Mouse (Mus musculus) urinary bladder, adult 2 months (tissue): ENCODE results near the gene Vps26a. TPM values are rescaled to one million over a fixed set of nuclear protein-coding genes. Genes with fewer than 3 reads are reported as not detected.

Experiments used
- DNase-seq: peaks from one replicate; pipeline ENCODE4 v3.0.0; 2022; ENCODE audit warnings: low spot score
- polyA plus RNA-seq: library from polyadenylated mRNA; depleted of rRNA; stranded (reverse); fragments of >200 nt; gene quantifications from 2 replicates; pipeline ENCODE4 v1.2.3, GENCODE M21; 2012; rRNA removed

The Vps26a gene
- polyA plus RNA-seq: 49.9 and 50.6 TPM in 2 replicates

- DNase-seq: peak; percentile 87
Measured at GRCm38 (mm10) chr10:62486618-62487415, at the start of gene Vps26a. TSS of gene Vps26a (minus strand) at chr10:62486805.

GRCm38 (mm10) chr10:62534509-62534908 is 47.9 kb upstream of the Vps26a start:
- no peak for DNase-seq

GRCm38 (mm10) chr10:62532832-62533231 is 46.2 kb upstream of the Vps26a start:
- no peak for DNase-seq

DNA sequence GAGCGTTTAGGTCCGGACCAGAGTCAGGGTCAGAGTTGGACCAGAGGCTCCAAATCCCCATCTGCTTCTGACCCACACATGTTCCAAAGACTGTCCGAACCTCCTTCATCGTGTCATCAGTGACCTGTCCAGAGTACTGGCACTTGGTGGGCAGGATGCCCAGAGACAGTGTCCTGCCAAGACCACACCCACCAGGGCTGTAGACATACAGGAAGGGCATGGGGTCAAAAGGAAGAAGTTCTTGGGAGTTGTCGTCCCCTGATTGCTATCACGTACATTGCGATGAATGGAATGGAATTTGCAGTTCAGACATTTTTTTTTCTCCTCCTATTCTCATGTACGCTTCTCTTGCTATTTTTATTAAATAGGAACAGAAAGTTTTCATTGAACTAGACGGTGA is 43.6 kb upstream of the Vps26a start:
- no peak for DNase-seq

- DNase-seq: no peak
Measured at GRCm38 (mm10) chr10:62527351-62527750, 40.7 kb upstream of the Vps26a start, which contains the start of gene Srgn. TSS of gene Srgn (minus strand) at chr10:62527451.

DNA sequence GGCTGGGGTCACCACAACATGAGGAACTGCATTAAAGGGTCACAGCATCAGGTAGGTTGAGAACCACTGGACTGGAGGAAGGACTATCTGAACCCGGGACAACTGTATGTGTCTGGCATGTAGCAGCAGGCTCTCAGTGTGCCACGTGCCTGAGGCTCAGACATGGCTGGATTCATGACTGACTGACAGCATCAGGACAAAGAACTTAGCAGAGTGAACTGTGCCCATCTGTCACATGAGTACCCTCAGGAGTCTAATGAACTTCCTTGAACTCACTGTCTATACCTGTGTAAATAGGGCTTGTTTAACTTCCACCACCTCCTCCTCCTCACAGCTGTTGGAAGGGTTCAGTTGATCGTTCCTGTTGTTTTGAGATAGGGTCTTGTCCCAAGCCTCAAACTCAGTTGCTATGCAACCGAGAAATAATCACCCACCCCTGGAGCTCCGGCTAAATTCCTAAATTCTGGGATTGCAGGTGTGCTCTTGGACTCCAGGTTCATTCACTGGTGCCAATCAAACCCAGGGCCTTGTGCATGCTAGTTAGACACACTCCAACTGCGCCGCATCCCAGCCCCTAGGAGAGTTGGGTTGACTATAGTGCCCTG is 35.8 kb upstream of the Vps26a start:
- DNase-seq: no peak

DNA sequence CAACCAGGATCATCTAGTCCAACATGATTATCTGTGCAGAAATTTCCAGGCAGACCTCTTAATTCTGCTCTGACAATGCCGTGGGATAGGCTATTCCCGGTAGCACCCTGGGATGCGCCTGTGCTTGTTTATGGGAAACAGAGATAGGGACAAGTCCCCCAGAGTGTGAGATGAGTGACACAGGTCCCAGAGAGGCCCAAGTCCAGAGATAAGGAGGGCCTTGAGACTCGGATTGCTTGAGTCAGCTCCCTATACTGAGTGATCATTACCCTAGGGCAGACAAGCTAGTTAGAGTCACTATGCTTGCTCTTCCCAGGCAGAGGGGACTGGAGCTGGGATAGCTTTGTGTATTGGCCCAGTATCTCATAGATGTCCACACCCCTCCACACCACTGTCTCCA is 35.2 kb upstream of the Vps26a start:
- no peak for DNase-seq

DNA sequence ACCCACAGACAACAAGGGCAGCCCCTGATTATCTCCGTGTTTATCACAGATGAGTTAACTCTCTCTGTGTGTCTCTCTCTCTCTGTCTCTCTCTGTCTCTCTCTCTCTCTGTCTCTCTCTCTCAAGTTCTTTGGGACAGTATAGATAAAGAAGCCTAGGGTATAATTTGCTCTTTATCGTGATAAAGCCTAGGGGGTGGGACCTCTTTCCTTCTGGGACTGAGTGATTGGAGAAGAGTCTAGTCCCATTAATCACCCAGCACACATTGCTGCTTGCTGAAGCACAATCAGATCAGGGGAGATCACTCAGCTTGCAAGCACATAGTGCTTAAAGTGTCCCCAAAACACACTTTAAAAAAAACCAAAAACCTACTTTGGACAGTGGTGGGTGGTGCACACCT is 34.3 kb upstream of the Vps26a start:
- DNase-seq: no peak

GRCm38 (mm10) chr10:62517511-62517910 is 30.9 kb upstream of the Vps26a start:
- no peak for DNase-seq

GRCm38 (mm10) chr10:62512855-62513254 is 26.2 kb upstream of the Vps26a start:
- no peak for DNase-seq

DNA sequence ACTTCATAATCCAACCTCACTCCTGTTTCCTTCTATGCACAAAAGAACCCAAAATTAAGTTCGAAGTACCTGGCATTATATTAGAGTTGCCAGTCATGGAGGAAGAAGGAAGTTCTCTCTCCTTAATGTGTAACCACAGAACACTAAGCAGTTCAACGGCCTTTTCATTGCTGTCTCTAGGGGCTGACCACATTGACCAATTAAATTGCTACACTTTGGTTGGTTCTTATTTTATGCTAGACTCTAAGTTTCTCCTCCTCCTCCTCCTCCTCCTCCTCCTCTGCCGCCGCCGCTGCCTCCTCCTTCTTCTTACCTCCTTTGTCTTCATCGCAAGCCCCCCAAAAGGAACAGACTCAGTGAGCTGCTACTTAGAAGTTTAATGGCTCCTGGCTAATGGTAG is 24.9 kb upstream of the Vps26a start:
- DNase-seq: no peak

- DNase-seq: no peak
Measured at GRCm38 (mm10) chr10:62509032-62509656, 22.5 kb upstream of the Vps26a start.

- DNase-seq: no peak
Measured at GRCm38 (mm10) chr10:62508459-62508858, 21.9 kb upstream of the Vps26a start.

DNA sequence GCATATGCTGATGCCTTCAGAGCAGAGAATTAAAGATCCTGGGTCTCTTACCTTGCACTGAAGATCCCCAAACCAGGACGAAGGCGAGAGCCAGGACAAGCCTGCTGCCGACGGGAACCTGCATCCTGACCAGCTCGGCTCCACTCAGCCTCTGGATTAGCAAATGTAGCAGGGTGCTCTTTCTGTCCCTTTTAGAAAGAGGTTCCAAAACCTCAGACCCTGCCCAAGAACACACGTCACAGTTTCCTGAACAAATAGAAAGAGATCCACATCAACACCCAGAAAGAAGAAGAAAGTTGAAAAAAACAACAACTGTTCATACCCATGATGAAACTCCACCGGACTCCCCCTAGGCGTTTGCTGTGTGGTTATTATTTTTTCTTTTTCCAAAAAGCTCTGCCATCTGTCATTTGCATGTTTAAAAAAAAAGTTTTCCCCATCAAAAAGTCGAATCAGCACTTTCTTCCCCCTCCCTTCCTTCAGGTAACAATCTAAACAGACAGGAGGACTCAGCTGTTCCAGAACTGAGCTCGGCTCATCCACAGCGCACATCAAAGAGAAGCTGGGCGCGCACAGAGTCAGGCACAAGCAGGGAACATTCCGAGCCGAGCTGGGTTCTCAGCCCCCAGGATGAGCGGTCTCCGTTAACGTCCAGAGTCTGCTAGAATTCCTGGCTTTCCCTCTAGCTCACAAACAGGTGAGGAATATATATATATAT is 21.1 kb upstream of the Vps26a start:
- no peak for DNase-seq

DNA sequence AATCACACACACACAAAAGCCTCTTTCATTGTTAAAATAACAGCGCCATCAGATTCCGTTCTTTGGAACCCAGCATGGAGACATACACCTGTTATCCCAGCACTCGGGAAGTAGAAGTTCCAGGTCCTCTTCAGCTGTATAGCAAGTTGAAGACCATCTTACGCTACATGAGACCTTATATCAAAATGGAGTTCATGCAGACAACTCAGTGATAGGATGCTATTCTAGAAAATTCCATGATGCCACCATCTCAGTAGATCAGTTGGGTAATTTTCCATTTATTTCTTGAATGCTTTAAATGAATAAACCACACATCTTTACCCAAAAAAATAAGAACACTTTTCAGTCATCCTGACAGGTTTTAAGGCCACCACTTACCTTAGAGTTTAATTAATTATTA is 20.5 kb upstream of the Vps26a start:
- no peak for DNase-seq

DNA sequence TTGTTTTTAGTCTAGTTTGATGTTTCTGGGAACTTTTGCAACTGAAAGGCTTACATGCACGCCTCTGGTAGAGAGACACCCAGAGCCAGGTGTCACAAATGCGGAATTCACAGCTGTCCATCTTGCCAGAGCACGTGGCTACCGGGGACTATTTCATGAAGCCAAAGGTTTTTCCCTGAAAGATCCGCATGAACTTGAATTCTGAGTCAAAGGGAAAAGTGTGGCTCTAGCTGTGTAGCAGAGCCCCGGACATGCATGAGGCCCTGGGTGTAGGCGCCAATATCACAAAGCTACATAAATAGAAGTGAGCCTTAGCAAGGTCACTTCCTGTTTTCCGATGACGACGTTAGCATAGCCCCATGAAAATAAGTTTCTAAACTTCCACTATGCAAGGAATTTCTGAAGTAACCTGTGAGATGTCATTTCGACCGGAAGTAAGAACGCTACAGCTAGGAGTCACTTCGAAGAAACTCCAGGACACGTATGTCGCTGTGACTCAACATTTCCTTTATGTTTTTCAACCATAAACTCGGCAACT is 19.5 kb upstream of the Vps26a start:
- DNase-seq: no peak

- no peak for DNase-seq
Measured at GRCm38 (mm10) chr10:62505224-62505983, 18.8 kb upstream of the Vps26a start.

- no peak for DNase-seq
Measured at GRCm38 (mm10) chr10:62503836-62504628, 17.4 kb upstream of the Vps26a start.

GRCm38 (mm10) chr10:62503353-62503752 is 16.7 kb upstream of the Vps26a start:
- DNase-seq: no peak

- no peak for DNase-seq
Measured at GRCm38 (mm10) chr10:62501951-62502350, 15.3 kb upstream of the Vps26a start.
